Mouse (Mus musculus) heart, postnatal 0 days (tissue): Measurements from ENCODE around the gene Purb.

ENCODE experiments used
- CTCF ChIP-seq: IDR thresholded peaks from 2 replicates; pipeline ENCODE4 v1.5.1; 2016; ENCODE audit warnings: antibody characterized with exemption, control low read depth, low read depth
- EP300 ChIP-seq: IDR thresholded peaks from 2 replicates; pipeline ENCODE4 v1.6.1; 2016; ENCODE audit warnings: antibody characterized with exemption, low read depth

GRCm38 (mm10) chr11:6481669-6482185 lies 6.0 kb upstream of the Purb start:
- no peak for TF ChIP-seq CTCF
- no peak for TF ChIP-seq EP300
